Mouse (Mus musculus): ENCODE data around the gene Traf6.
A peak's percentile ranks its signal among the peaks of the same experiment; 100 is the strongest.

Gene Traf6

GRCm38 (mm10) chr2:101678236-101679021, at the start of gene Traf6:
TSS of gene Traf6 (plus strand) at chr2:101678429.
- peak; percentile 83 to 84 for DNase-seq

- no peak for DNase-seq
Observed at GRCm38 (mm10) chr2:101638979-101639839, 39.0 kb upstream of the Traf6 start.

GRCm38 (mm10) chr2:101639840-101640350, 38.3 kb upstream of the Traf6 start:
- DNase-seq, result no peak

GRCm38 (mm10) chr2:101645841-101646240, 32.4 kb upstream of the Traf6 start:
- DNase-seq, result no peak

- no peak for DNase-seq
Observed at GRCm38 (mm10) chr2:101648361-101648760, 29.9 kb upstream of the Traf6 start.

- peak; percentile 69 to 84 for DNase-seq
Observed at GRCm38 (mm10) chr2:101649114-101649671, 29.0 kb upstream of the Traf6 start, which contains the start of the genes Rag1 and B230118H07Rik. TSS of gene Rag1 (minus strand) at chr2:101649501. TSS of gene B230118H07Rik (minus strand) at chr2:101649532.

- no peak for DNase-seq
Observed at GRCm38 (mm10) chr2:101650446-101650845, 27.8 kb upstream of the Traf6 start.

GRCm38 (mm10) chr2:101652204-101652920, 25.9 kb upstream of the Traf6 start:
- DNase-seq, result no peak

GRCm38 (mm10) chr2:101652921-101653597, 25.2 kb upstream of the Traf6 start:
- DNase-seq, result peak; percentile 93 to 96

GRCm38 (mm10) chr2:101660536-101660935, 17.7 kb upstream of the Traf6 start:
- DNase-seq, result no peak

GRCm38 (mm10) chr2:101665058-101665702, 13.0 kb upstream of the Traf6 start:
- DNase-seq, result peak; percentile 85 to 89

- no peak for DNase-seq
Observed at GRCm38 (mm10) chr2:101665703-101666092, 12.5 kb upstream of the Traf6 start.

GRCm38 (mm10) chr2:101668751-101669150, 9.5 kb upstream of the Traf6 start:
- DNase-seq, result no peak

GRCm38 (mm10) chr2:101673547-101673946, 4.7 kb upstream of the Traf6 start:
- peak; percentile 45 to 50 for DNase-seq

- no peak for DNase-seq
Observed at GRCm38 (mm10) chr2:101679164-101679784, 1.0 kb downstream of the Traf6 start.

GRCm38 (mm10) chr2:101684421-101684820, 6.2 kb downstream of the Traf6 start:
- DNase-seq, result peak; percentile 63 to 67

- no peak for DNase-seq
Observed at GRCm38 (mm10) chr2:101688011-101688410, 9.8 kb downstream of the Traf6 start.

GRCm38 (mm10) chr2:101690252-101690827, 12.1 kb downstream of the Traf6 start:
- DNase-seq, result no peak

GRCm38 (mm10) chr2:101693043-101693442, 14.8 kb downstream of the Traf6 start:
- DNase-seq, result no peak

- peak; percentile 48 to 59 for DNase-seq
Observed at GRCm38 (mm10) chr2:101693577-101694215, 15.5 kb downstream of the Traf6 start.

Measured in cerebellum, postnatal 14 days (tissue).